Mouse (Mus musculus) cerebellum, adult 9-10 months (tissue): ENCODE data around the gene Wfikkn1.

ENCODE experiments used
- DNase-seq: peaks from one replicate; pipeline ENCODE4 v3.0.0; 2022

Wfikkn1 gene

DNA sequence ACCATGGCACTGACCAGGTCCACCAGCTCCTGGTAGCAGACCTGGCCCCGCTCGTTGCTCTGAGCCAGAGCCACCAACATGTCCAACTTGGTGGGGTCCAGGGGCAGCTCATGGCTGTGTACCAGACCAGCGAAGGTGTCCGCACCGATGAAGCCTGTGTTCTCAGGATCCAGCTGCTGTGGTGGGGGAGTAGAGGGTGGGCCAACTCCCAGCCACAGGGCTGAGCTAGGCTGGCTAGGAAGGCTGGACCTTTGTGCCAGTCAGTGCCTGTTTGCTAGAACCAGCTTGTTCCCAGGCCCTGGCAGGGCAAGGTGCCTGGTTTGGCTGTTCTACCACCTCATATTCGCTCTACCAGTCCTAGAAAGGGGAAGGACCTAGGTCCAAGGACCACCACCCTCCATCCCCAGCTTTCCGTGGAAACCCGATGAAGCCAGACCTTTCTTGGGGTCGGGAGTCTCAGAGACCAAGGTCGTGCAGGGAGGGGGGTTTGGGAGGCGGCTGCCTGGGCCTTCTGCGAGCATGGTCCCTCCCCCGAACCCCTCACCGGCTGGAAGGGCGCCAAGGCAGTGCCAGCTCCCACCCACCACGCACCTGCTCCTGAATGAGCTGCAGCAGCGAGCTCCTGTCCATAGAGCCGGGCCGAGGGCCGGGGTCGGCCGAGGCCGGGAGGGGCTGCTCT, 44.1 kb downstream of the Wfikkn1 start:
- DNase-seq, result no peak

DNA sequence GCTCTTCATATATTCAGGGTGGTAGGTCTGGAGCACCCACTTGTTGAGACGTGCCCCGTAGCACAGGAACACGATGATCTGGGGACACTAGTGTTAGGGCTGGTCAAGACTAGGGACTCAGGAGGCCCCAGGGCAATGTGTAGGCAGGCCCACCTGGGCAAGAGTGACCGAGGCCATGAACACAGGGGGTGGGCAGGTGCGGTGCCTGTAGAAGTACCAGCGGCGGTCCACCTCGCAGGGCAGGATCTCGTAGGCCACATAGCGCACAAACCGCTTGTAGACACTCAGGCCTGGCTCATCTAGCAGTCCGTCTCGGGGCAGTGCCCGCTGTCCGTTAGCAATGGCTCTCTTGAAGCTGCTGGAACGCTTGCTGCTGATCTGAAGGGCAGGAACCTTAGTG, 44.8 kb downstream of the Wfikkn1 start:
- DNase-seq, result peak; percentile 68

DNA sequence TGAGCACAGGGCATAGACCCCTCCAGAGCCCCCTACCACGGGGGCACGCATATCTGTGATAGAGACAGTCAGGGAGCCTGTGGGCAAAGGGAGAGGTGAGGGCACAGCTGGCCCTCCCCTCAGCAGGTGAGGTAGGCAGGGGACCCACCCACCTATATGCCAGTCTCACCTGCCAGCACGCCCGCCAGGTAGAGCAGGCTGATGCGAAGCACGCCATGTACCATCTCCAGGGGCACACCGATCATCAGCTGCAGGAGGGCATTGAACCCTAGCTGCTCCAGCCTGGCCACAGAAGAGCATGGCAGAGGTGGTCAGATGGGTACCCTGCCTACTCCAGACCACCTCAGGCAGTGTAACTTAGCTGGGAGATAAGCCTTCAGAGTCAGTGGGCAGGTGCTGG, 45.4 kb downstream of the Wfikkn1 start:
- DNase-seq, result peak; percentile 57

DNA sequence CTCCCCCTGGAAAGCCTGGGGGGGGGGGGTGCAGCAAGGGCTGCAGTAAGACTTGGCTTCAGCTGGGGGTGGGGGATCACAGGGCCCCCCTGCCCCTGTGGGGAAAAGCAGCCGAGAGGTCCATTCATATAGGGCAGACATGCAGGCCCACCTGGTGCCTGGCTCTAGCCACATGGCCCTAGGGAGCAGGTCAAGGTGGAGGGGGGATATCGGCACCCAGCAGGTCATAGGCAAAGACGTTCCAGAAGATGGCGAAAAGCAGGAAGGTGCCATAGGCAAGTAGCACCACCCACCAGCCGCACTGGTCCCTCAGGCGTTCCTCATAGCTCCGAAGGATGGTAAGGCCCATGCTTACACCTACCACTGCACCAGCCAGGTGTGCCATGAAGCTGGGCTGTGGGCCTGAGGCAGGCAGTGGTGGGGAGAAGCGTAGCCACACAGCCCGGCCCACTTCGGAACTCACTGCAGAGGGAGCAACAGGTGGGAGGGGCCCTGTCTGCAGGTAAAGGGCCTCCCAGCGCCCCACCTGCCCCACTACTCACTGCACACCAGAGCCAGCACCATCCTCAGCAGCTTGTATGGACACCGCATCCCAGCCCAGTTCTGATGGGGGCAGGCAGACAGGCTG, 45.9 kb downstream of the Wfikkn1 start:
- peak; percentile 69 for DNase-seq

DNA sequence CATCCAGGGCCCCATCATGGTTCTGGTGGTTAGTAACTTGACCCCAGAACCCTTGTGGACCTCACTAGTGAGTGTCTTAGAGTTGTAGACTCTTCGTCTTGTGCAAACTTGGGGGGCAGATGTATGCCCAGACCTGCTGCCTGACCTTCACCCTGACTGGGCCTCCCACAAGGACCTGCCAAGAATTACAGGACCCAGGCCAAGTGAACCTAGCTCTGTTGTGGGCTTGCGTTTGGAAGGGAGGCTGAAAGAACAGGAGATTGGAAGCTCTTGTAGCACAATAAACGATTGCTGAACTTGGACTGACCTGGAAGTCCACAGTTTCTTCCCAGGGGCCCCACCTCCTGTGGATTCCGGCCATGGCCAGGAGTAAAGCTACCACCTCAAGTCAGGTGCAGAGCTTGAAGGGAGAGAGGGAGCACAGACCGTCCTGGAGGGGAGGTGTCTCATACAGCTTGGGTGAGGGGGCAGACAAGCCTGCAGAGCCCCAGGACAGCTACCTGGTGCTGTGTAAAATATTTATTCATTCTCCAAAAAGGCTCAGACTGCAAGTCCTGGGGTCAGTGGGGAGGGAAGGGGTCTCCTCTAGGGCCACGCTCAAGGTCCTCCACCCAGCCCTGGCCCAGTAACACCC, 46.6 kb downstream of the Wfikkn1 start:
- DNase-seq, result peak; percentile 74

DNA sequence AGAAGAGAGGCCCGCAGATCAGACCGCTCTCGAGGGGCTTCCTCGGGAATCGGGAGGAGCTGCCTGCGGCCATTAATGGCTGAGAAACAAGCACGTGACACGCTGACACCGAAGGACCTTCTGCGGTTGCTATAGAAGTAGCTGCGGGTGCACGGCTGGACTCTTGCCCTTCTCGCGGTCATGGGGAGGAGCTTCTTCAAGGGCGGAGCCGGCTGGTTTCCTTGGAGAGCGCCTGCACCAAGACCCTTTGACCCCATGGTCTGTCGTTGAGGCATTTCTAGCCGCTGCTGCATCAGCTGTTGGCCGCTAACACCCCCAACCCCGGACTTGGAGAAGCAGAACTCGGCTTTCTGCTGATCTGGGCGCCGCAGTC, 47.4 kb downstream of the Wfikkn1 start, which contains the start of gene Stub1:
Stub1 (minus strand) TSS at position 114 of the 373 bp plus-strand sequence.
- no peak for DNase-seq

DNA sequence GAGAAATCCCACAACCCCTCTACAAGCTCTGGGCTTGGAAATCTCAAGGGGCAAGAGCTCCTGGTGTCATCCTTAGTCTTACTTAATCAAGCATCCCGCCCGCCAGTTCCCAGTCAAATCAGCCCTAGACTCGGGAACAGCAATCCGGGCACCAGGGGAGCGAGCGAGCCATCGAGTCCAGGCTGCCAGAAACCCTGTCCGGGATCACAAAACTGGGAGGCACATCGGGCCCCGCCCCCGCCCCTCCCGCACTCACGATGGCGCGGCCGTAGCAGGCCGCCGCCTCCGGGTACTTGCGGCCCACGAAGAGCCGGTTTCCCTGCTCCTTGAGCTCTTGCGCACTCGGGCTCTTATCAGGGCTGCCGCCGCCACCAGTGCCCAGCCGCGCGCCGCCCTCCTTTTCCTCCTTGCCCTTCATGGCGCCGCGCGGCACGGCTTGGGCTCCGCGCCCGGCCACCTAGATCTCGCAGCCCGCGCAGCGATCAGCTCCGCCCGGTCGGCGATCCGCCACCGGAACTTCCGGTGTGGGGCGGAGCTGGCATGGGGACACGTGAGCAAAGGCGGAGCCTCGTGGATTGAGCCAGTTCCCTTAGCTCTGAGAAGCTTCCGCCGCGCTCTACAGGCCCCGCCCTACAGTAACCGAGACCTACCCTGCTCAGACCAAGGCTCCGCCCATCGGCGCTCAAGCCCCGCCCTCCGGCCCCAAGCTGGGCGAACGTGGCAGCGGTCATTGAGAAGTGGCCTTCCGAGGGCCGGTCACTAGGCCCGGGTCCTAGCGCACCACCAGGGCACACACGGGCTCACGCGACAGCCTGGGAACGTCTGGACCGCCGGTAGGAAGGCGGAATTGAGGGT, 48.0 kb downstream of the Wfikkn1 start:
- DNase-seq, result peak; percentile 99

DNA sequence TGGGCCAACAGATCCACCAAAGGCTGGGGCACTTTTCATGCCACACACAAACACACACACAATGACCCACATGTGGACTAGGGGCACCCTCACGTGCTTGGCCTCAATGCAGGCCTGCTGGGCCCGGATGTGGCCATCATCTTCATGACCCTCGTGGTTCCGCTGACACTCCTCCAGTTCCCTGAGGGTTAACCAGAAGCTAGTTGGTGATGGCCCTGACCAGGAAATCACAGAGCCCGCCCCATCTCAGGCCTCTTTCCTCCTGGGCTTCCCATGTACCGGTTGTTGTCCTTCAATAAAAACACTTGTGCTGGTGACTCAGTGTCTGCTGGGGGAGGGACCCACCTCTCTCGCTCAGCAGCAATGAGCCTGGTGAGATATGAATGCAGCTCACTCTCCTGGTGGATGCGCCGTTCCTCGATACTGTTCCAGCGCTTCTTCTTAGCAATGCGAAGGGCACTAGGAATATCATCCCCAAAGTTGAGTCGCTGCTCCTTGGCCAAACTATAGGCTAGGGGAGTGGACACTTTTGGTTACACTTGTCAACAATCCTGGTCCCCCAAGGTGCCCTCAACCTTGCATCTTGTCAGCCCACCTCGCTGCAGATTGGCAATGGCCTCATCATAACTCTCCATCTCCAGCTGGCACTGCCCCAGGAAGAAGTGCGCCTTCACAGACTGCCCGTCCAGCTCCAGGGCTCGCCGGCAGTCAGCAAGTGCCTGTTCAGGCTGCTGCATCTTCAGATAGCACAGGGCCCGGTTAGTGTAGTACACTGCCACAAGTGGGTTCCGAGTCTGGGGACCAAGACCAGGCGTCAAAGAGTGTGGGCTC, 49.0 kb downstream of the Wfikkn1 start:
- DNase-seq, result peak; percentile 77

DNA sequence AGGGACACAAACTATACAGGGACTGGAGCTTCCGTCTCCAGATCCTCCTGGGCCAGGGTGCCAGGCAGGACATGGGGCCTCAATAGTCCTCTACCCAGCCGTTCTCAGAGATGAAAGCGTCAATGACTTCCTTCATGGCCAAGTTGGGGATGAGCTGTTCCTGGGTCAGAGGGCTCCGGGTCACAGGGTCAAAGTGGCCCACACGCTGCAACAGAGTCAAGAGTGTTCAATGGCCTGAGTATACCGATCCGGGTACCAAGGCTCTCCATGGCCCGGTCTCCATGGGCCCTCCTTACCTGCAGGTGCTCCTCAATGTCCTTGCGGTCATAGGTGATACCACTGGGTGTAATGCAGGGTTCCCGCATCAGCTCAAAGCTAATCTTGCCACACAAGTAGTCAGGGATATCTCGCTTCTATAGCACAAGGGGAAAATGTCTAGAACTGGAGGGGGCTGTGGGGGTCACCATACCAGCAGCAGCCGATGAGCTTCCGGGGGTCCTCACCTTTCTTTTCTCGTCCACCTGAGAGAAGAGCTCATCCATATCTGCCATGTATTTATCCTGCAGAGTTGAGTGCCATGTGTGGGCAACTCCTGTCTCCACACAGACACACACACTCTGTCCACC, 49.7 kb downstream of the Wfikkn1 start:
- peak; percentile 53 for DNase-seq

DNA sequence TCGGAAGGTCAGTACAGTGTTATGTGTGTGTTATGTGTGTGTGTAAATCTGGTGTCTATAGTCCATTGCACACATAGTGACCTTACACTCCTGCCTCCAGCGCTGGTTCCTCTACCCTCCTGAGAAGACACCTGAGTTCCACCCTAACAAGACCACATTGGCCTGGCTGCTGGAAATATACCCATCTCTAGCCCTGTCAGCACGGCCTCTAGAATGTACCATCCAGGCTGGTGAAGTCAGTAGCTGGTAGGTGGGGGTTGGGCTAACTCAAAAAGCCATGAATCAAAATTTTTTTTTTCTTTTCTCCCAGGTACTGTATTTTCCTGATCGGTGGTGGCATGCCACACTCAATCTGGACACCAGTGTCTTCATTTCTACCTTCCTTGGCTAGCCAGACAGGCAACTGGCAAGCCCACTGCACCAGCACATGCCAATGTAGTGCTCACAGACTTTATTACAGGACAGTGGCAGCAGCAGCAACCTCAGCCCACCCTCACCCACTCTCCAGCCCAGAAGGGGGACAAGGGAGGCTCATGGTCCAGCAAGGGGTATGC, 50.4 kb downstream of the Wfikkn1 start:
- DNase-seq, result peak; percentile 57

DNA sequence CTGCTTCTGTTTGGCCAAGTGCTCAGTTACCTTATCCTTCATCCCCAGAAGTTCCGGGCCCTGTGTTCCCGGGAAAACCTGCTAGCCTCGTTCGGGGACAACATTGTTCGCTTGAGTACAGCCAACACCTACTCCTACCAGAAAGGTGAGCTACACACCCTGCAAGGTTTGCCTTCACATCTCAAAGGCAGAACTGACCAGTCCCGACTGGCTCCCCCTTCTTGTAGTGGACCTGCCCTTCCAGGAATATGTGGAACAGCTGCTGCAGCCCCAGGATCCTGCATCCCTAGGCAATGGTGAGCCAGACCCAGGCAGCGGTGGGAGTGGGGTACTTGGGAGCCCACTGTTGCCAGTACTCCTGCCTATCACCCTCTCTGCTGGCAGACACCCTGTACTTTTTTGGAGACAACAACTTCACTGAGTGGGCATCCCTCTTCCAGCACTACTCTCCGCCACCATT, 51.1 kb downstream of the Wfikkn1 start:
- peak; percentile 62 for DNase-seq

DNA sequence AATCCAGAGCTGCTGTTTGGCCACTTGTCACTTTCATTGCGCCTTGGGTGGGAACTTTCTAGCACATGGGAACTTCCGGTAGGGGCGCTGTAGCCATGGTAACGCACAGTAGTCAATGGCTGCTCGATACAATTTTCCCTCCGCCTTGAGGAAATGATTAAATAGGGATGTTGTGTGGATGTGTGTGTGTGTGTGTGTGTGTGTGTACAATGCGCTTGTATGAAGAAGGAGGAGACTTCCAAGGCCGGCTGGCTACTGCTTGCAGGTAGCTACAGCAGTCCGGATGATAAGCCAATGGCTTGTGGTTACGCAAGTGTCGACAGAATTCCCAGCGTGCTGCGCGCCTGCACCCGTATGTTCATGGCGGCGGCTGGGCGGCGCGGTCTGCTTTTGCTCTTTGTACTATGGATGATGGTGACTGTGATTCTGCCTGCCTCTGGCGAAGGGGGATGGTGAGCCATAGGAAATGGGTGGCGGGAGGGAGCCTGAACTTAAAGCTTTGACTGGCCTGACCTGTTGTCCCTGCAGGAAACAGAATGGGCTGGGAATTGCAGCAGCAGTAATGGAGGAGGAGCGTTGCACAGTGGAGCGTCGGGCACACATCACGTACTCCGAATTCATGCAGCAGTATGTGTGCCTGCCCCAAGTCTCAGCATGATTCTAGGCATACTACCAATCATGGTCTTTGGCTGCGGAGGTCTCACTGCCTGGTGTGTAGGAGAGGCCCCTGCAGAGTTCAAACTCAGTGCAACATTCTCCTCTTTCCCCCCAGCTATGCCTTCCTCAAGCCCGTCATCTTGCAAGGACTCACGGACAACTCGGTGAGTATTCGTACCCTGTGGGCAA, 51.7 kb downstream of the Wfikkn1 start, which contains the start of gene Jmjd8:
Jmjd8 (plus strand) TSS at position 156 of the 846 bp plus-strand sequence.
- DNase-seq, result peak; percentile 85

DNA sequence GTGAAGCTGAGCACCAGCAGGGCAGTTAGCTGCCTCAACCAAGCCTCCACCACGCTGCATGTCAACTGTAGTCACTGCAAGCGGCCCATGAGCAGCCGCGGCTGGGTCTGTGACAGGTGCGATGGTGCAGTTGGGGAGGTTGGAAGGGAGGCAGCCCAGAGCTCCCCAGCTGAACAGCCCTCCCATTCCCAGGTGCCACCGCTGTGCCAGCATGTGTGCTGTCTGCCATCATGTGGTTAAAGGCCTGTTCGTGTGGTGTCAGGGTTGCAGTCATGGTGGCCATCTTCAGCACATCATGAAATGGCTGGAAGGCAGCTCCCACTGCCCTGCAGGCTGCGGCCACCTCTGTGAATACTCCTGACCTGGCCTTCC, 52.4 kb downstream of the Wfikkn1 start:
- DNase-seq, result no peak
